Mouse (Mus musculus) liver, embryonic 18 days (tissue): ENCODE measurements around the gene Zfp993. TPM values are rescaled to one million over a fixed set of nuclear protein-coding genes. Genes with fewer than 3 reads are reported as not detected.

ENCODE experiments used
- polyA plus RNA-seq: library from polyadenylated mRNA; depleted of rRNA; stranded (reverse); fragments of >200 nt; gene quantifications from 2 replicates; pipeline ENCODE4 v1.2.3, GENCODE M21; 2012; rRNA removed

Gene Zfp993
- 0.94 and 2.0 TPM in 2 replicates for polyA plus RNA-seq

DNA sequence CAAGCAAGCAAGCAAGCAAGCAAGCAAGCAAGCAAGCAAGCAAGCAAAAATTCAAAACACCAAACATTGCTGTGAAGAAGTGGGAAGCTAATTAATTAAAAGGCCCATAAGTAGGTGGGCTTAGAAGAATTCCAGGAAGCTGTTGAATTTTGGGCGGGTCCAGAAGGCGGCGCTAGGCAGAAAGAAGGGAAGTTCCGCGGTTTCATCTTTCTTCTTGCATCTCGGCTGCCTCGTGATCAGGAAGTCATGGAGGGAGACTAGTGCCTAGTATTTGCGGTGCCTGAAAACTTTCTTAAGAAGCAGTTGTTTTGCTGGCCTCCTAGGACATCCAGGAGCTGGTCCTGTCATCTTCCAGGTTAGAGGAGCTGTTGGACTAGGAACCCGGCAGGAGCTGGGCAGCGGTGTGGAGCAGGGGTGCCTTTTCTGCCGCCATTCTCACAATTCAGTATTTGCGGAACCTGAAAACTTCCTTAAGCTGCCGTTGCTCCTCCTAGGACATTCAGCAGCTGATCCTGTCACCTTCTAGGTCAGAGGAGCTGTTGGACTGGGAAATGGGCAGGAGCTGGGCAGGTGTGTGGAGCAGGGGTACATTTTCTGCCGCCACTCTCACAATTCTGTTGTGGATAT lies at the start of gene Zfp993:
Zfp993 (plus strand) TSS at position 188 of the 627 bp plus-strand sequence.

Other genes with a start within 250 kb of the Zfp993 start
- 0.92 and 0.94 TPM in 2 replicates for gene Zfp992, start 161.9 kb upstream of the Zfp993 start, polyA plus RNA-seq
- 0.01 TPM in 1 of 2 replicates, not detected in the other for gene Zfp981, start 108.9 kb upstream of the Zfp993 start, polyA plus RNA-seq